Mouse (Mus musculus): Measurements from ENCODE around the gene Aloxe3.

- no peak for TF ChIP-seq CEBPB (IDR thresholded peaks at IDR 0.05; ENCODE audit: insufficient read depth, poor library complexity, severe bottlenecking)
- no peak for TF ChIP-seq POLR2A (IDR thresholded peaks at IDR 0.05; ENCODE audit: insufficient read length, low read depth)
- no peak for TF ChIP-seq USF1 (IDR thresholded peaks at IDR 0.05; ENCODE audit: low read depth)
- TF ChIP-seq TCF12 (IDR thresholded peaks at IDR 0.05; ENCODE audit: insufficient read depth, poor library complexity, severe bottlenecking), result no peak
- TF ChIP-seq E2F4 (IDR thresholded peaks at IDR 0.05; ENCODE audit: insufficient read depth), result no peak
- TF ChIP-seq MAX (IDR thresholded peaks at IDR 0.05; ENCODE audit: low read depth), result no peak
- TF ChIP-seq TCF3 (IDR thresholded peaks at IDR 0.05; ENCODE audit: insufficient read length, low read depth), result no peak
These were observed 22.6 kb upstream of the Aloxe3 start for GRCm38 (mm10) chr11:69103121-69103520.

Data from myocyte (in vitro differentiated cells).